Mouse (Mus musculus): ENCODE measurements around the gene Cables2. TPM values are rescaled to one million over a fixed set of nuclear protein-coding genes. Genes with fewer than 3 reads are reported as not detected.
A peak's percentile ranks its signal among the peaks of the same experiment; 100 is the strongest.

The Cables2 gene
- total RNA-seq (2022) = 10 to 100 TPM; 12.1 to 14.1 (median 12.6) TPM

GRCm38 (mm10) chr2:180273394-180274244 lies at the start of gene Cables2:
TSS of gene Cables2 (minus strand) at chr2:180273496.
- peak; percentile 92 for DNase-seq (ENCODE audit: low spot score)

DNA sequence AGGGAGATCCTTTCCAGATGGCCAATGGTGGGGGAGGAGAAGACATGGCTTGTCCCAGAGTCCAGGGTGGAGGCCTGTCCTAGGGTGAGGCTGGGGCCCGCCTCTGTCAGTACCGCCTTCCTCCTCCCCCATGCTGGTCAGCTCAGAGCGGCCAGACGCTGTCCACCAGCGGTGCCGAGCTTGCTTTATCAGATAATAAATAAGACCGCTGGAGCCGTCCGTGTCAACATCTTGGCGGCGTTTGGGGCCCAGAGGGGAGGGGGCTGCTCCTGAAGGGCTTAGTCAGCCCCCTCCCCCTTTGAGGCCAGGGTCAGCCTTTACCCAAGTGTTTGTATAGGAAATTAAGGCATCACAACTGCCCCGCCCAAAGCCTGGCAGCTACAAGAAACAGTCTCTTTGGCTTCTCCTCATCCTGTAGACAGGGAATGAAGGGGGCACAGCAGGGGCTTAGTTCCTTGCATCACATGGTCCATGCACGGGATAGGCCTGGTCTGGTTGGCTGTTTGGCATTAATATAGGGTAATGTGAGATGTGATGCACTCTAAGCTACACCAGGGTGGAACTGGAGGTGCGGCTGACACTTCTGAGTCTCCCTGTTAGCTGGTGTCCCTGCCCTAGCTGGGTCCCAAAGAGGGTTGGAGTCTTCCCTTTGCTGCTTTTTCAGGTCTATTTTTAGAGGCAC lies 49.5 kb upstream of the Cables2 start:
- DNase-seq (ENCODE audit: low spot score) = no peak

DNA sequence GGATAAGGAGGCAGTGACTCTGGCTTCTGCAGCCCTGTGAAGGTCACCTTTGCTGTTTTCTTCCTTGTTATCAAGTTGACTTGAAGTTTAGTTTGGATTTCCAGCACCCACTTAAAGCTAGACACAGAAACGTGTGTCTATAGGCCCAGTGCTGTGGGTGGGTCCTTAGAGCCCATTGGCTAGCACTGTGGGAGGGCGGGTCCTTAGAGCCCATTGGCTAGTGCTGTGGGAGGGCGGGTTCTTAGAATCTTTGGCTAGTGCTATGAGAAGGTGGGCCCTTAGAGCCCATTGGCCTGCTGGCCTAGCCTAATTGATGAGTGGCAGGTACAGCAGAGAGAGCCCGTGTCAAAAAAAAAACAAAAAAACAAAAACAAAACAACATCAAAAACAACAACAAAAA lies 46.9 kb upstream of the Cables2 start:
- DNase-seq (ENCODE audit: low spot score) = no peak

- DNase-seq (ENCODE audit: low spot score) = peak; percentile 30
These were observed 44.3 kb upstream of the Cables2 start for GRCm38 (mm10) chr2:180317591-180317990.

- DNase-seq (ENCODE audit: low spot score) = no peak
These were observed 41.0 kb upstream of the Cables2 start for GRCm38 (mm10) chr2:180314292-180314691.

DNA sequence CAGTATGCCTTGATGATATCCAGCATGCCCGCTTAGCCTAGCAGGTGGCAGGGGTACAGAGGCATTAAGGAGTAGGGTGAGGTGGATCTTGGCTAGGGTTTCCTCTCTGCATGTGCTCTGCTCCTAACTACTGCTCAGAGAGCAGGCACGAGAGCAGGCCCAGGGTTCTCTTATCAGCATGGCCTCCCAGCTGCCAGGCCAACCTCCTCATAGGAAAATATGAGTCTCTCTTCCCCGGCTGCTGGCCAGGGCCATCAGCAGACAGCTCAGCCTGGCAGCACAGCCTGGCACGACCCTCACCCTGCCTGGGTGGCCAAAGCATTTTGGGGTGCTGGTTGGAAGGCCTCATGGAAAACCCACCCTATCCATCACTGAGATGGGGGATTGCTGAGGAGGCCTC lies 37.9 kb upstream of the Cables2 start:
- peak; percentile 26 for DNase-seq (ENCODE audit: low spot score)

DNA sequence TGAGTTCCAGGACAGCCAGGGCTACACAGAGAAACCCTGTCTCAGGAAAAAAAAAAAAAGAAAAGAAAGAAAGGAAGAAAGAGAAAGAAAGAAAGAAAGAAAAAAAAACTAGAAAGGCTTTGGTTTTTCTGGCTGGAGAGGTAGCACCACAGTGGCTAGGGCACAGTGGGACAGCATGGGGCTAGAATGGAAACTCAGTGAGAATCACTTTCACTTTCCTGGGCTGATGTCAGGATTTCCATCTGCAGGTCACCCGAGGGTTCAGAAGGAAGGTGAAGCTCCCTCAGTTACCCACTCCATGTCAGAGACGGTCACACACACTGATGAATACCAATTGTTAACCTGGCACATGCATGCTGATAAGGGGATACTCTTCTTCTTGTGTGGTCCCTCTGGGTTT lies 34.4 kb upstream of the Cables2 start:
- no peak for DNase-seq (ENCODE audit: low spot score)

- peak; percentile 64 for DNase-seq (ENCODE audit: low spot score)
These were observed 33.3 kb upstream of the Cables2 start for GRCm38 (mm10) chr2:180306423-180307168.

DNA sequence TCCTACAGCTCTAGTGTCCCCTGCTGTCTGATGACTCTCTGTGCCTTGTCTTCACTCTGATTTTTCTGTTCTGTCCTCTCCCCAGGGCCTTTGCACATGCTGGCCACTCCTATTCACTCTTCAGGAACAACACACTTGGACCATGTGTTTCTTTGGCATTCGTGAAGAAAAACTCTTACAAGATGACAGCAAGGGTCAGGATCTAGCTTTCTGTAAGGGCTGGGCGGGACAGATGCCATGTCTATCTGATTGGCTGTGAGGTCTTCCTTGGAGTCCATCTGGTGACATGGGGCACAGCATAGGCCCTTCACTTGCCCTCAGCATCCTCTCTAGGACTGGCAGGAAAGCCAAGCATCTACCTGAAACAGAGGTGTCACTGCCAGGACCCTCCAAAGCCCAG lies 32.7 kb upstream of the Cables2 start:
- DNase-seq (ENCODE audit: low spot score) = no peak

DNA sequence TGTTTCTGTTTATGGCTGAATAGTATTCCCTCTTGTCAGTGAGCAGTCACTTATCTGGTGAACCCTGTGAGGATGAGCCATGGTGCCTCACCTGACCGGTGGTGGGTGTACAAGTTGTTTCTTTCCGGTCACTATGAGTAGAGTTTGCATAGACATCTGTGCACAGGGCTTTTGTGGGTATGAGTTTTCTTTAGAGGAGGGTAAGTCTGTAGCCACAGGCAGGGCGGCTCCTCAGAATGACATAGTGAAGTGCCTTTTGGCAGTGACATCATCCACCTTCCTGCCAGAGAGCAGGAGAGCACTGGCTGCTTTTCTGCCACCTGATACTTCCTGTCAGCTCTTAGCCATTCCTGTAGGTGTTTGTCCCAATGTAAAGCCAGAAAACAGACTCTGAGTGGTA lies 32.2 kb upstream of the Cables2 start:
- no peak for DNase-seq (ENCODE audit: low spot score)

GRCm38 (mm10) chr2:180304554-180304953 lies 31.3 kb upstream of the Cables2 start:
- DNase-seq (ENCODE audit: low spot score) = no peak

DNA sequence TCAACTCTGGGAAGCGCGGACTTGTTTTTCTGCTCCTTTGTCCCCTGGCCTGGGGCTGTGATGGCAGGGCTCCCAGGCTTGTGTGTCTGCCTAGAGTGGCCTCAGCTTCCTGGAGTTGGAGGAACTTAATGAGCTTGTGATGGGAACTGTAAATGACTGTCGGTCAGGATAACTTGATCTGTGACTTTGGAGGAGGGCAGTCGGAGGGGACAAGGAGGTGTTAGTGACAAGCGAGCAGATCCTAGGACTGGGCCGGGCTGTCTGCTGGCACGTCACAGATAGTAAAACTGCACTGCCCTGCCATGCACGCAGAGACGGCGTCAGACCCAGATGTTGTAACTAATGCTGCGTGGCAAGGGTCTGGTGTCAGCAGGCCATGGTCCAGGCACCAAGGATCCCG lies 30.2 kb upstream of the Cables2 start:
- DNase-seq (ENCODE audit: low spot score) = no peak

- DNase-seq (ENCODE audit: low spot score) = no peak
These were observed 28.9 kb upstream of the Cables2 start for GRCm38 (mm10) chr2:180302201-180302600.

GRCm38 (mm10) chr2:180300771-180301170 lies 27.5 kb upstream of the Cables2 start:
- no peak for DNase-seq (ENCODE audit: low spot score)

DNA sequence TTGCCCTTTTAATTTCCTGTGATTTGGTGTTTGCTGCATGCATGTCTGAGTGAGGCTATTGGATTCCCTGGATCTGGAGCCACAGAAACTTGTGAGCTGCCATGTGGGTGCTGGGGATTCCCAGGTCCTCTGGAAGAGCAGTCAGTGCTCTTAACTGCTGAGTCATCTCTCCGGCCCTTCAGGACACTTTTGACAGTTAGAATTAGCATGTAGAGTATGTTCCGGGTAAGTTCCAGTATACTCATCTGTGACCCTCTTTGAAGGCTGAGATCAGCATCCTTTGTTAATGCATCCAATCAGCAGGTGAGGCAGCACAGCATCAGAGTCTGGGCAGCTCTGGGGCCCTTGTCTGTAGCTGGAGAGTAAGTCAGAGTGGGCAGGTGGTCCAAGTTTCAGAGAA lies 27.0 kb upstream of the Cables2 start:
- no peak for DNase-seq (ENCODE audit: low spot score)

- no peak for DNase-seq (ENCODE audit: low spot score)
These were observed 19.6 kb upstream of the Cables2 start for GRCm38 (mm10) chr2:180292906-180293305.

GRCm38 (mm10) chr2:180292026-180292425 lies 18.7 kb upstream of the Cables2 start:
- no peak for DNase-seq (ENCODE audit: low spot score)

DNA sequence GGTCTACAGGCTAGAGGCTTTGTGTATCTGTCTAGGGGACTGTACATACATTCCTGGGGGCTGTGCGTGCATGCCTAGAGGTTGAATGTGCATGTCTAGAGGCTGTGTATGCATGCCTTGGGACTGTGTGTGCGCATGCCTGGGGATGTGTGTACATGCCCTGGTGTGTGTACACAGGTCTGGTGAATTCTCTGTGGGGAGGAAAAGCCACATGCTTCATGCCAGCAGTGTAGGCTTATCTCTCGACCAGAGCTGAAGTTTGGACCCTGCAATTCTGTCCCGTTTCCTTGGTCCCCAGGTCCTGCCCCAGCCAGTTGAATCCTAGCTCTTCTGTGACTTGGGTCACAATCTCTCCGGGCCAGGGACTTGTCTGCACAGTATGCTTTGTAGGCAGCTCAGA lies 18.3 kb upstream of the Cables2 start:
- DNase-seq (ENCODE audit: low spot score) = no peak

GRCm38 (mm10) chr2:180290503-180290902 lies 17.2 kb upstream of the Cables2 start:
- no peak for DNase-seq (ENCODE audit: low spot score)

GRCm38 (mm10) chr2:180289440-180290108 lies 16.3 kb upstream of the Cables2 start, which contains the start of gene Rbbp8nl:
TSS of gene Rbbp8nl (minus strand) at chr2:180289879.
- DNase-seq (ENCODE audit: low spot score) = no peak

- no peak for DNase-seq (ENCODE audit: low spot score)
These were observed 15.7 kb upstream of the Cables2 start for GRCm38 (mm10) chr2:180288966-180289365.

DNA sequence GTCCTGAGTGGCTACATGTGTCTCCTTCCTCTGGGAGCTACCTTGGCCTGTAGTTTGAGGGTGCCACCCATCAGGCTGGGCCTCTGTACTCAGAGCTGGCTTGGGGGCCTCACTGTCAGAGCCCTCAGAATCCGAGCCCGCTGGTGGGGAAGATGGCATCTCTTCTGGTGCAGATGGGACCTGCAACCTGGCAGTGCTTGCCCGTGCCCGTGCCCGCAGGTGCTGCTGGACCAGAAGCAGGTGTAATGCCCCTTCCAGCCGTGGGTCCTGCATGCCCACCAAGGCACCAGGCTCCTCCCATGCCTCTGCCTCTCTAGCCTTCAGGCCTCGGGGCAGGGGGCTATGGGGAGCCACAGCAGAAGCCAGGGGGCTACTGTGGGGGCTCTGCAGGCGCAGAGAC lies 6.0 kb upstream of the Cables2 start:
- DNase-seq (ENCODE audit: low spot score) = no peak
